Mouse (Mus musculus) left cerebral cortex, adult 2 months (tissue): Measurements from ENCODE around the gene Rab4b. TPM values are rescaled to one million over a fixed set of nuclear protein-coding genes. Genes with fewer than 3 reads are reported as not detected.
A peak's percentile ranks its signal among the peaks of the same experiment; 100 is the strongest.

Experiments
- DNase-seq, 2 experiments: peaks; one replicate each; pipeline ENCODE4 v3.0.0; 2021 to 2022; ENCODE audit warnings: low spot score in 2 of 2, mixed read lengths in 1 of 2; ENCODE audit errors: extremely low spot score in 1 of 2
- H3K27ac ChIP-seq: fragments of 200-600 bp; 2 replicates; pipeline ENCODE4 v1.8.1; 2022
- H3K4me3 ChIP-seq: fragments of 200-600 bp; 2 replicates; pipeline ENCODE4 v1.8.1; 2022
- CTCF ChIP-seq: fragments of 200-600 bp; IDR thresholded peaks from 2 replicates; pipeline ENCODE4 v1.8.1; 2022; ENCODE audit warnings: antibody characterized with exemption, mild to moderate bottlenecking, moderate library complexity
- intact Hi-C: fragments of 180-260 bp; cut with DNase I; formaldehyde crosslinking; loops from one replicate; pipeline ENCODE4 v1.15.1; 2025
- total RNA-seq, 2 experiments: library from RNA; stranded (reverse); gene quantifications; 2 replicates each; pipeline ENCODE4 v1.2.3; 2021

The Rab4b gene
- total RNA-seq, 2 experiments from 2014 or later, result 89.7 to 93.2 TPM

- H3K27ac ChIP-seq, result 0 out of 2 replicates have a peak within 1 kb of the TSS, but pooled peaks have one; percentile 5
- DNase-seq, result no peak
- intact Hi-C loops, result no loop called here
- no peak within 1 kb of the TSS for H3K4me3 ChIP-seq
- no peak for TF ChIP-seq CTCF
Observed at GRCm38 (mm10) chr7:27153205-27153764, 25.4 kb downstream of the Rab4b start, which contains the start of gene Cyp2t4. TSS of gene Cyp2t4 (plus strand) at chr7:27153714.

GRCm38 (mm10) chr7:27136410-27136996, 42.2 kb downstream of the Rab4b start:
- H3K27ac ChIP-seq, result no peak overlapping the region
- DNase-seq, result no peak
- TF ChIP-seq CTCF, result no peak
- no peak overlapping the region for H3K4me3 ChIP-seq
- intact Hi-C loops, result no loop called here

GRCm38 (mm10) chr7:27133757-27134156, 44.9 kb downstream of the Rab4b start:
- Histone ChIP-seq H3K4me3 (no peak overlapping the region), H3K27ac (no peak overlapping the region)
- intact Hi-C loops, result no loop called here
- no peak for TF ChIP-seq CTCF
- no peak for DNase-seq

GRCm38 (mm10) chr7:27133156-27133555, 45.5 kb downstream of the Rab4b start:
- no peak for TF ChIP-seq CTCF
- no peak overlapping the region for H3K27ac ChIP-seq
- H3K4me3 ChIP-seq, result no peak overlapping the region
- intact Hi-C loops, result no loop called here
- no peak for DNase-seq

GRCm38 (mm10) chr7:27132588-27132987, 46.1 kb downstream of the Rab4b start:
- no peak overlapping the region for H3K4me3 ChIP-seq
- intact Hi-C loops, result loop anchor here (1.0 kb wide), 1 partner anchor 153 kb away; no protein-coding TSS in a partner anchor
- DNase-seq, result peak; percentile 46 to 48
- no peak overlapping the region for H3K27ac ChIP-seq
- peak; percentile 61 for TF ChIP-seq CTCF

- DNase-seq, result no peak
- intact Hi-C loops, result no loop called here
- Histone ChIP-seq H3K4me3 (no peak overlapping the region), H3K27ac (no peak overlapping the region)
- TF ChIP-seq CTCF, result peak; percentile 10
Observed at GRCm38 (mm10) chr7:27131387-27131786, 47.3 kb downstream of the Rab4b start.

GRCm38 (mm10) chr7:27130521-27131370, 48.0 kb downstream of the Rab4b start:
- H3K4me3 ChIP-seq, result no peak overlapping the region
- intact Hi-C loops, result no loop called here
- no peak for DNase-seq
- no peak overlapping the region for H3K27ac ChIP-seq
- TF ChIP-seq CTCF, result no peak

GRCm38 (mm10) chr7:27129811-27130210, 48.9 kb downstream of the Rab4b start:
- Histone ChIP-seq H3K4me3 (no peak overlapping the region), H3K27ac (no peak overlapping the region)
- intact Hi-C loops, result loop anchor here (2.0 to 10.0 kb wide), 2 partner anchors 351 to 1365 kb away; no protein-coding TSS in a partner anchor
- no peak for DNase-seq
- TF ChIP-seq CTCF, result no peak

GRCm38 (mm10) chr7:27128946-27129345, 49.8 kb downstream of the Rab4b start:
- Histone ChIP-seq H3K4me3 (no peak overlapping the region), H3K27ac (no peak overlapping the region)
- intact Hi-C loops, result loop anchor here (2.0 to 10.0 kb wide), 2 partner anchors 350 to 1364 kb away; no protein-coding TSS in a partner anchor
- no peak for DNase-seq
- TF ChIP-seq CTCF, result no peak

GRCm38 (mm10) chr7:27128162-27128561, 50.5 kb downstream of the Rab4b start:
- no peak overlapping the region for H3K27ac ChIP-seq
- TF ChIP-seq CTCF, result peak; percentile 69
- peak in 1 of 2 experiments; percentile 49 for DNase-seq
- intact Hi-C loops, result loop anchor here (2.0 to 10.0 kb wide), 2 partner anchors 349 to 1363 kb away; no protein-coding TSS in a partner anchor
- H3K4me3 ChIP-seq, result no peak overlapping the region

GRCm38 (mm10) chr7:27124969-27125368, 53.7 kb downstream of the Rab4b start:
- TF ChIP-seq CTCF, result no peak
- Histone ChIP-seq H3K27ac (no peak overlapping the region), H3K4me3 (no peak overlapping the region)
- intact Hi-C loops, result loop anchor here (5.0 to 10.0 kb wide), 2 partner anchors 358 to 1360 kb away; no protein-coding TSS in a partner anchor
- DNase-seq, result no peak

- Histone ChIP-seq H3K27ac (no peak overlapping the region), H3K4me3 (no peak overlapping the region)
- TF ChIP-seq CTCF, result no peak
- DNase-seq, result no peak
- intact Hi-C loops, result loop anchor here (5.0 to 10.0 kb wide), 2 partner anchors 357 to 1360 kb away; no protein-coding TSS in a partner anchor
Observed at GRCm38 (mm10) chr7:27124305-27124832, 54.3 kb downstream of the Rab4b start.
